Mouse (Mus musculus) frontal cortex, postnatal 36 days (tissue): ENCODE measurements at regions not wholly inside any gene's neighbourhood (a gene's known extent, or its start where the extent isn't known, plus 50 kb on each side); places are given as distances from the start of the nearest gene placed in this dataset.

Source experiments
- DNase-seq, 2 experiments: peaks; one replicate each; pipeline ENCODE4 v3.0.0; 2022; ENCODE audit warnings: low spot score in 2 of 2

DNA sequence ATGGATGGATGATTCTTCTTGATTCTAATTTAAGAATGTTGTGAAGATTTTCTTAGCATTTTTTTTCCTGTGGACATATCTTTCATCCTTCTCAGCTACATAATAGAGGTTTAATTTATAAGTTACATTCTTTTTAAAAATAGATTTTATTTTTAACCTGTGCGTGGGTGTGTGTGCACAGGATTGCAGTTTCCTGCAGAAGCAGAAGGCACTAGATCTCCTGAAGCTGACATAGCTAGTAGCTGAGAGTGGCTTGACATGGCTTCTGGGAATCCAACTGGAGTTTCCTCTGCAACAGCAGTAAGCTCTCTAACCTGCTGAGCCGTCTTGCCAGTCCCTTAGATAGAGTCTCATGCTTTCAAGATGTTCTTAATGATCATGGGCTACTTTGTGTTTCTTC, 377.5 kb downstream of the Lrriq3 start:
- DNase-seq: peak in 1 of 2 experiments; percentile 40

DNA sequence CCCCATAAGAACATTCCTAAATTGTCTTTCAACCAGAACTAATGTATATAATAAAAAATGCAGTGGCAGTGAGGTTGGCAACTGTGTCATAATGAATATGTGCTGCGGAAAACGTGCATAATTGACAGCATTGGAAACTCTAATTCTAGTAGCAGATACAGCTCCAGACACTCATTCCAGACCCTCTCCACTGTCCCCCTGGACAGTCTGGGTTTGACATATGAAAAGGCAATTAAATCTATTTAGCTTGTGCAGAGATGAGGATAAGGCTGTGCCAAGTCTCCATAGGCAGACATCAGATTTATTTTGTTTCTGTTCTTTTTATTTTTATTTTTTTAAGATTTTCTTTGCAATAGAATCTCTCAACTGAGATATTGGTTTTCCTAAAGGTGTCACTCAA, 392.3 kb downstream of the Lrriq3 start:
- no peak for DNase-seq

DNA sequence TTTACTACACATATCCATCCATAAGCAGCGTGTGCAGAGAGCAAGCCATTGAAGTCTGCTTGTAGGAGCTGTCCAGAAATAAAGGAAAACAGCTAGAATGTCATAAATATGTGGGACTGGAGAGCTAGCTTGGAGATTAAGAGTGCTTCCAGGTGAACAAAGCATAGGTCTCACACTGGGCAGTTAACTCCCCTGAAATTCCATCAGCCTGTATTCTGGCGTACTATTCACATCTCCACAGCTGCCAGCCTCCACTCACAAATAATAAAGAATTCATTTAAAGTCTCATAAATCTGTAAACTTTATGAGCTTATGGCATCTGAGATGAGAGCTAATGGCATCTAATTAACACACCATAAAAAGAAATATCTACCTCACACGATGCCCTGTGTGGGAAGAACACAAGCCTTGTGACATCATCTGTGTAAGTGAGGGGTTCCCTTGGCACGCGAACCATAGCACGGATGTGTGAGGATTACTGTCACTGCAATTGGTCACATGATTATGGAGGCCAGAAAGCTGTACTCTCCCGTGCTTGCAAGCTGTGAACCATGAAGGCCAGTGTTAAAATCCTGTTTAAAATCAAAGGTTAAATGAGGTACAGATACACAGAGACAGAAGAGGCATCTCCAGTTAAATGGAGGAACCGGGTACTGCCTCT, 394.8 kb downstream of the Lrriq3 start:
- no peak for DNase-seq

DNA sequence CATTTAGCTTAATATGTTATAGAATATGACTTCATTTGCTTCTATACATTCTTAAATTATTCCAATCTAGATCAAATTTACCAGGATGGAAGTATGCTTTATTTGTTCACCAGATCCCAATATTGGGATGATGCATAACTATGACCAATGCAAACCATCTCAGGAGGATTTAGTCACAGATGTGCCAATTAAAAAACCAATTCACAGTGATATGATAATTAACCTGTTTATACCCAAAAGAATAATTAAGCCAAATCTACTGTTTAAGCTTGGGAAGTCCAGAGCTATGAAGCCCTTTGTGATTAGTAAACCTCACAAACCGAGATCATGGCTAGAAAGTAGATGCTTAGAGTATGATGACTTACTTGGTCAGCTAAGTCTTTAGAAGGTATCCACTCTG, 397.4 kb downstream of the Lrriq3 start:
- no peak for DNase-seq

DNA sequence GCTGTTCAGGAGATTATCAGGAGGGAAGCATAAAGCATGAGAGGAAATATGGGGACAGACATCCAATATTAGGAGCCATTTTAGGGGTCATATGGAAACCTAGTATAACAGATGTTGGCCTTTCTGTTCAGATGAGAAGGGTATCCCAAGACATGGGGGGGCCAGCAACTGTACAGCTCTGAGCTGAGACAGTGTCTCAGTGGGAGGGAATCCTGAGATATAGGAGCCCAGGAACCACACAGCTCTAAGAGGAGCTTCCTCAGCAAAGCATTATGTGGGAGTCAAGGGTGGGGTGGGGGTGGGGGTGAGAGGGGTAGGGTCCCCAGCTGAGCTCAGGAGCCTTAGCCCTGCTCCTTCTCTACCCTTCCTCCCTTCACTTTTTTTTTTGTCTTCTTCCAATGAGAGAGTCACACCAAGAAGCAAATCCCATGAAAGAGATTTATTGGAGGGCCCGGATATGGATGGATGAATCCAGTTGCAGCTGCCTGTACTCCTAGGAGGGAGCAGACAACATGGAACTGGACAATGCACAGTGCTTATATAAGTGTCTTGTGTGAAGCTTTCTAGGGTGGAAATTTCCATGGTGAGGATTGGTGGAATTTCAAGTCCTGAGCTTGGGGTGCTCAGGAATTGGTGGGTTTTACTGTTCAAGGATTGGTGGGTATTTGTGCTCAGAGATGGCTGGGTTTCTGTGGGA, 417.1 kb downstream of the Lrriq3 start:
- DNase-seq: no peak

DNA sequence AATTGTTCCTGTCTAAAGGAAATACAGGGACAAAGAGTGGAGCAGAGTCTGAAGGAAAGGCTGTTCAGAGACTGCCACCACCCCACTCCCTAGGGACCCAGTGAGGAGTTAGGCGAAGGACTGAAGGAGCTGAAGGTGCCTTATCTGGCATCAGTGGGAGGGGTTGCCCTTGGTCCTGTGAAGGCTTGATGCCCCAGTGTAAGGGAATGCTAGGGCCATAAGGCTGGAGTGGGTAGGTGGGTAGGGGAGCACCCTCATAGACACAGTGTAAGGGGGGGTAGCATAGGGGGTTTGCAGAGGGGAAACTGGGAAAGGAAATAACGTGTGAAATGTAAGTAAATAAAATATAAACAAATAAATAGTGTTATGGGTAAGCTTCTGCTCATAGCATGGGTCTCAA, 420.7 kb downstream of the Lrriq3 start:
- DNase-seq: no peak

DNA sequence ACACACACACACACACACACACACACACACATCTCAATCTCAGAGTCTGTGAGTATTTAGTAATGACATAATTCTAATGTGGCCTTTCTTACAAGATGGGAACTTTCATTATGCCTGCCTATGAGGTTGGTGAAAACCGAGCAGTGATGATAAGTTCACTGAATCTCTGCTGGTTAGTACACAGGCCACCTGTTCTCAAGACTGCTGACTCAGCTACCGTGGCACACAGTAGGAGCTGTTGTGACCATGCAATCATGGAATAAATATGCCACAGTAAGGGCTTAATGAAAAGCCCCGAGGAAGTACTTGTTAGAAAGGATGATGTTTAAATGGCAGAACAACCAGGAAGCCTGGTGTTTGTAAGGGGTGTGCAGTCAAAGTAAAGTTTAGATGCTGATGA, 436.1 kb downstream of the Lrriq3 start:
- no peak for DNase-seq

DNA sequence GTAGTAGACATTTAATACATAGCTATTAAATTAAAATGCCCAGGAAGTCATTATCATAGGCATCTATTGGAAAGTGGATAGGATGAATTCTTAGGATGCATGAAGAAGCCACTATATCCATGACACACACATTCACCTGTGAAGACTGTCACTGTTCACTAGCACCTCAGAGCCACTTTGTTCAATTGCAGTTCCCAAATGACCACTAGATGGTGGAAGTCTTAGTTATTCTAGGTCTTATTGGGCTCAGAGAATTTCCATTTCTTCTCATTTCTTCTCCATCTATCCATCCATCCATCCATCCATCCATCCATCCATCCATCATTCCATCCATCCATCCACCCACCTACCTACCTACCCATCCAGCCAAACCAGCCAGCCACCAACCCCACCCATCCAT, 437.6 kb downstream of the Lrriq3 start:
- no peak for DNase-seq

DNA sequence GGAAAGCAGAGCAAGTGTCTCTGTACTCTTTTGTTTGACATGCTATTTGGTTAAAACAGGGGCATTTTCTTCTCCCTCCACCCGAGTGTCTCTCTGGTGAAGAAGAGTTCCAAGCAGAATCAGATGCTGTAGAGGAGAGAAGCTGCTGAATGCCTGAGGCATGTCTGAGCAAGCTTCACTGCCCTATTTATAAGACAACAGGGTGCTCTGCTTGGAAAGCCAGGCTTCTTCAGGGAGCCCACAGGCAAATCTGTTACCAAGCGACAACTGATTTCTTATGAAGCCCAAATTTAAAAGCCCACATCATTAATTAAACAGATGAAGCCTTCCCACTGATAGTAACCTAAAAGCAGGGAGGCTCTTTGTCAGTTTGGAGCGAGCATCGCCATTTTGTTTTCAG, 438.8 kb downstream of the Lrriq3 start:
- no peak for DNase-seq

DNA sequence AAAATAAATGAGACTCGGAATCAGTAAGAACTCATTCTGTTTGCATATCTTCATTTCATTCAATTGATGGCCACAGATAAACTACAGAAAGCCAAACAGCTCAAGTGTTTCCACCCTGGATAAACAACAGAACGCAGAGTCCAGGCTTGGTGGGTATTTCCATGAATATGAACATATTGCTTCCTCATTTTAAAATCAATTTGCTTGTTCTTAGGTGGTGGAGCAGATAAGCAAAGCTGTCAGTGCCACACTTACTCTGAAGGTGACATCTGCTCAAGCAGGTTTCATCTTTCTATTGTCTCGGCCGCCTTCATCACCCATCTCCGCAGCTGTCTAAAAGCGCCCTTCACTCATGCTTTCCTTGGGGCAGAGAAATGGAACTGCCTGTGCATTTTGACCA, 455.0 kb downstream of the Lrriq3 start:
- no peak for DNase-seq

DNA sequence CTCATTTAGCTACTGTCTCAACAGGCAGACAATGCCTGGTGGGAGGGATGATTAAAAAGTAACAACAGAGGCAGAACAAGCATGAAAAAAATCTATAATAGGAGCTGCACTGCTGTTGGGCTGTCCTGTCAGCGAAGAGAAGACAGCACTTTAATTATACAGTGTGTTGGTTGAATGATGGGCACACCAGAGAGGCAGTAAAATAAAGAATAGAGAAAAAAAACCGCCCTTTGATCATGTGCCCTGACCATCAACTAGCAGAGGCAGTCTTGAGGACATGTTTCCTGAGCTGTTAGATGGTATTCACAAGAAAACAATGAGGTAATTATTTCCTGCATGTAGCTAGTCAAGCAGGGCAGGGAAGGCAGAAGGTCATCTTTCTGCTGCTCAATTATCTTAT, 483.9 kb downstream of the Lrriq3 start:
- no peak for DNase-seq

DNA sequence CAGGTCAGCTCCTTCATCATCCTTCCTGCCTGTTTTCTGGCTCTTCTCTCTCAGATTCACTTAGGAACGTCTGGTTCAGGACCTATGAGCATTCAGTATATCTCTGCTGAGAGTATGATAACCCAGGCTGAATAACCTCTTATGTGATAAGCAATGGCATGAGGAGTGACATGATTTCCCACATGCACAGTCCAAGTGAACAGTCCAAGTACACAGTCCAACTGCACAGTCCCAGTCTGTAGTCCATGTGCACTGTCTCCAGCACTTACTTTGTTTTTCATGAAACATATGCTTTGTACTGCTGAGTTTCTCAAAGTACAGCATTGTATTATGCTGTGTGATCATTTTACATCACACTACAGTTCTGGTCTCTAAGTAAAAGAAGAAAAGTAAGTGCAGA, 510.8 kb downstream of the Lrriq3 start:
- DNase-seq: no peak
